Mouse (Mus musculus) myocyte (in vitro differentiated cells): Measurements from ENCODE around the gene Lhx6.

ENCODE experiments used
- CEBPB ChIP-seq: IDR thresholded peaks from 2 replicates; pipeline ENCODE4 v1.6.1; 2011; ENCODE audit warnings: mild to moderate bottlenecking, moderate library complexity; ENCODE audit not compliant: poor library complexity, insufficient read depth, severe bottlenecking
- E2F4 ChIP-seq: IDR thresholded peaks from one replicate; pipeline ENCODE4 v1.6.1; 2011; ENCODE audit warnings: mild to moderate bottlenecking, control low read depth, moderate library complexity; ENCODE audit not compliant: insufficient read depth
- MAX ChIP-seq: IDR thresholded peaks from one replicate; pipeline ENCODE4 v1.6.1; 2011; ENCODE audit warnings: low read depth, mild to moderate bottlenecking, control low read depth
- MYOD1 ChIP-seq, 3 experiments: IDR thresholded peaks; one replicate each; pipeline ENCODE4 v1.6.1; 2011; ENCODE audit warnings: control low read depth in 2 of 3, low read depth in 2 of 3, mild to moderate bottlenecking in 2 of 3, moderate library complexity in 1 of 3; ENCODE audit not compliant: insufficient read length in 2 of 3, control insufficient read depth in 1 of 3
- MYOG ChIP-seq, 3 experiments: IDR thresholded peaks; one replicate each; pipeline ENCODE4 v1.6.1; 2011; ENCODE audit warnings: control low read depth in 2 of 3, low read depth in 2 of 3, mild to moderate bottlenecking in 2 of 3; ENCODE audit not compliant: insufficient read length in 2 of 3, control insufficient read depth in 1 of 3, insufficient read depth in 1 of 3
- POLR2A ChIP-seq: IDR thresholded peaks from one replicate; pipeline ENCODE4 v1.6.1; 2011; ENCODE audit warnings: low read depth, mild to moderate bottlenecking, control low read depth, moderate library complexity; ENCODE audit not compliant: insufficient read length
- POLR2AphosphoS2 ChIP-seq: IDR thresholded peaks from one replicate; pipeline ENCODE4 v1.6.1; 2011; ENCODE audit warnings: low read depth, control low read depth; ENCODE audit not compliant: insufficient read length
- REST ChIP-seq: IDR thresholded peaks from one replicate; pipeline ENCODE4 v1.6.1; 2011; ENCODE audit warnings: mild to moderate bottlenecking, control low read depth, moderate library complexity; ENCODE audit not compliant: insufficient read depth, insufficient read length
- SRF ChIP-seq: IDR thresholded peaks from one replicate; pipeline ENCODE4 v1.6.1; 2011; ENCODE audit warnings: low read depth; ENCODE audit not compliant: control insufficient read depth, insufficient read length
- TCF12 ChIP-seq: IDR thresholded peaks from one replicate; pipeline ENCODE4 v1.6.1; 2011; ENCODE audit warnings: mild to moderate bottlenecking, control low read depth; ENCODE audit not compliant: poor library complexity, insufficient read depth, severe bottlenecking
- TCF3 ChIP-seq: IDR thresholded peaks from one replicate; pipeline ENCODE4 v1.6.1; 2011; ENCODE audit warnings: low read depth, control low read depth; ENCODE audit not compliant: insufficient read length
- USF1 ChIP-seq: IDR thresholded peaks from one replicate; pipeline ENCODE4 v1.6.1; 2011; ENCODE audit warnings: low read depth, mild to moderate bottlenecking, control low read depth, moderate library complexity

- TF ChIP-seq POLR2A = no peak
- no peak for TF ChIP-seq SRF
- no peak for TF ChIP-seq E2F4
- TF ChIP-seq USF1 = no peak
- TF ChIP-seq MYOD1 (IDR thresholded peaks at IDR 0.05; ENCODE audit: control insufficient read depth in 1 of 3, insufficient read length in 2 of 3, low read depth in 2 of 3) = no peak
- TF ChIP-seq TCF12 = no peak
- TF ChIP-seq CEBPB = no peak
- TF ChIP-seq POLR2AphosphoS2 = no peak
- TF ChIP-seq MAX = no peak
- no peak for TF ChIP-seq REST
- TF ChIP-seq MYOG (IDR thresholded peaks at IDR 0.05; ENCODE audit: control insufficient read depth in 1 of 3, insufficient read depth in 1 of 3, insufficient read length in 2 of 3, low read depth in 2 of 3) = no peak
- no peak for TF ChIP-seq TCF3
Measured at GRCm38 (mm10) chr2:36127973-36128372, 22.8 kb upstream of the Lhx6 start.
